ENCODE assay signal across 12 mouse cellular contexts in the genomic region with DNA sequence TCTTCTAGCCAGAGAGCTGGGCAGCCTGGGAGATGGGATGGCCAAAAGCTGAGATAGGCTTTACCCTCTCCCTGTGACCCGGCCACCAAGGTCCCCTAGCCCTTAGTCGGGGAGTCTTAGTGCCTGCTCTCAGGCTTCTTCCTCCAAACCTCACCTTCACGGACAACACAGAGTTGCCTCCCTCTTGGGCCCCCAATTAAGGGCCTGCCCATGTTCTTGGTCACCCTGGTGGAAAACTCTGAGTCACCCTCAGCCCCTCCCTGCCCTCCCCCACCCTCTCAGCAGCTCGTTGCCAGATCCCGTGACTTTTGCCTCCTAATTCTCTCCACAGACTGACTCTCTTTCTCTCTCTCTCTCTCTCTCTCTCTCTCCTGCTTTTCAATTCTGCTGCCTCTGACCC. TPM values are rescaled to one million over a fixed set of nuclear protein-coding genes. Genes with fewer than 3 reads are reported as not detected.
DNase-seq lines count a peak whose midpoint lies in the region; ATAC-seq and TF ChIP-seq lines count a peak whose summit lies in the region.
"Had no signal": no experiment of that assay in that cellular context is flagged by ENCODE, and none has a peak within 500 bp of the region (broad histone marks: within the 10 kb centered on the region; RNA-seq: fewer than 3 reads in every experiment).

No protein-coding gene starts in this region.

- no peaks in the 10 kb centered on the region for H3K27me3 ChIP-seq in heart, embryonic 15.5 days
- H3K27me3 ChIP-seq in lung, postnatal 0 days (replicated peaks; ENCODE audit: insufficient read depth, low read length), result no peaks in the 10 kb centered on the region
- no peaks in the 10 kb centered on the region; the same call in 1 of the 2 replicates for H3K27me3 ChIP-seq in embryonic facial prominence, embryonic 10.5 days (replicated peaks; ENCODE audit: low read depth, poor library complexity, severe bottlenecking)

- H3K27ac ChIP-seq in heart, embryonic 15.5 days, result peak overlapping the region; percentile 78
- peak overlapping the region; percentile 69; the same call in 1 of the 2 replicates for H3K27ac ChIP-seq in lung, postnatal 0 days (ENCODE audit: low read length)
- H3K27ac ChIP-seq in embryonic facial prominence, embryonic 10.5 days (replicated peaks), result peak overlapping the region; percentile 15; the same call in 1 of the 2 replicates

- ATAC-seq in heart, embryonic 15.5 days (replicated peaks; ENCODE audit: insufficient number of reproducible peaks, insufficient read depth, low FRiP score, low read depth), result no peak
- ATAC-seq in lung, postnatal 0 days, result peak; percentile 64
- ATAC-seq: inflammation-experienced regulatory T-cells, adult 6 months had no signal

- TF ChIP-seq CTCF in lung, postnatal 0 days (IDR thresholded peaks at IDR 0.05), result no peak

- WGBS in heart, embryonic 15.5 days, result 46% methylated on average over 5 of the region's 5 CpGs
- WGBS in lung, postnatal 0 days, result 35% methylated on average over 5 of the region's 5 CpGs
- WGBS in embryonic facial prominence, embryonic 10.5 days, result 49% methylated on average over 5 of the region's 5 CpGs

- H3K36me3 ChIP-seq in heart, embryonic 15.5 days, result no peaks in the 10 kb centered on the region
- no peaks in the 10 kb centered on the region for H3K36me3 ChIP-seq in lung, postnatal 0 days (ENCODE audit: insufficient read depth, low read length)
- H3K36me3 ChIP-seq in embryonic facial prominence, embryonic 10.5 days (replicated peaks), result 0 out of 2 replicates have a peak, but pooled peaks cover 2% of the 10 kb centered on the region

- no peak overlapping the region for H3K4me3 ChIP-seq in heart, embryonic 15.5 days
- H3K4me3 ChIP-seq in lung, postnatal 0 days (ENCODE audit: low read depth, low read length), result no peak overlapping the region
- H3K4me3 ChIP-seq in embryonic facial prominence, embryonic 10.5 days, result no peak overlapping the region

- H3K9me3 ChIP-seq in heart, embryonic 15.5 days (replicated peaks), result no peaks in the 10 kb centered on the region
- H3K9me3 ChIP-seq in lung, postnatal 0 days (ENCODE audit: low read length), result no peaks in the 10 kb centered on the region
- H3K9me3 ChIP-seq in embryonic facial prominence, embryonic 10.5 days, result no peaks in the 10 kb centered on the region

- DNase-seq in heart, postnatal 10 days, result no peak
- peak; percentile 71 for DNase-seq in lung, postnatal 0 days (ENCODE audit: low spot score)
- no peak for DNase-seq in lung, postnatal 25 days (ENCODE audit: low spot score)
- no peak for DNase-seq in embryonic facial prominence, embryonic 10.5 days (ENCODE audit: low spot score)
- DNase-seq in skeletal muscle tissue, adult 2 months (ENCODE audit: low read depth, low spot score), result peak; percentile 69
- no peak for DNase-seq in left cerebral cortex, adult 8-10 months (ENCODE audit: low spot score in 2 of 2)
- DNase-seq: adrenal gland, adult 8-10 months; cerebellum, adult 18-20 months; thymus, adult 18-20 months had no signal

- H3K9ac ChIP-seq in heart, embryonic 15.5 days, result no peak overlapping the region; the same call in 1 of the 2 replicates
- H3K9ac ChIP-seq in lung, postnatal 0 days (replicated peaks; ENCODE audit: low read depth), result no peak overlapping the region

- no peak overlapping the region for H3K4me2 ChIP-seq in heart, embryonic 15.5 days
- H3K4me2 ChIP-seq in lung, postnatal 0 days (replicated peaks; ENCODE audit: low read depth, low read length), result no peak overlapping the region

- no peak for TF ChIP-seq EP300 in lung, postnatal 0 days (IDR thresholded peaks at IDR 0.05)

- peaks cover 42% of the 10 kb centered on the region for H3K4me1 ChIP-seq in heart, embryonic 15.5 days (replicated peaks)
- H3K4me1 ChIP-seq in lung, postnatal 0 days (ENCODE audit: insufficient read depth, low read depth, low read length), result peaks cover 15% of the 10 kb centered on the region
- peaks cover 79% of the 10 kb centered on the region for H3K4me1 ChIP-seq in embryonic facial prominence, embryonic 10.5 days

- intact Hi-C loops in heart, postnatal 10 days (cut with DNase I), result no loop called here

RNA-seq across cellular contexts. Expression of a gene that starts 39.5 kb away (rescaled TPM):
- 121 and 140 TPM in 2 replicates for polyA plus RNA-seq in heart, embryonic 15.5 days (2015; fragmentation: Nextera tagmentation; extraction: Ambion mirVana)
- 100 to 1,000 TPM; 532 to 688 TPM for total RNA-seq in heart, postnatal 10 days (2021)
- polyA plus RNA-seq in lung, postnatal 0 days (2015; fragmentation: Nextera tagmentation; extraction: Ambion mirVana), result 184 and 185 TPM in 2 replicates
- 27.4 and 30.4 TPM in 2 replicates for polyA plus RNA-seq in embryonic facial prominence, embryonic 10.5 days (2016; fragmentation: Nextera tagmentation; extraction: Ambion mirVana)
- 10 to 100 TPM; 40.6 to 59.2 (median 49.2) TPM for total RNA-seq in left cerebral cortex, adult 8-10 months (2022)

RNA-seq across cellular contexts. Expression of a gene that starts 40.6 kb away (rescaled TPM):
- 0.43 and 0.49 TPM in 2 replicates for polyA plus RNA-seq in heart, embryonic 15.5 days (2015; fragmentation: Nextera tagmentation; extraction: Ambion mirVana)
- 1 to 10 TPM; 1.2 to 1.5 TPM for total RNA-seq in heart, postnatal 10 days (2021)
- polyA plus RNA-seq in lung, postnatal 0 days (2015; fragmentation: Nextera tagmentation; extraction: Ambion mirVana), result 0.42 and 0.43 TPM in 2 replicates
- polyA plus RNA-seq in embryonic facial prominence, embryonic 10.5 days (2016; fragmentation: Nextera tagmentation; extraction: Ambion mirVana), result 0.06 and 0.15 TPM in 2 replicates
- total RNA-seq in left cerebral cortex, adult 8-10 months (2022), result not detected
- total RNA-seq: ES-E14 had no signal
- polyA plus RNA-seq: inflammation-experienced regulatory T-cells, adult 6 months had no signal

Comparison
In these comparisons a context has a peak if more than half of its experiments do, and no peak if none do; other contexts are left out.
1. DNase-seq: peak in lung, postnatal 0 days (single experiment) and skeletal muscle tissue, adult 2 months (single experiment); none in heart, postnatal 10 days (0 of 2), lung, postnatal 25 days (single experiment), embryonic facial prominence, embryonic 10.5 days (single experiment) and left cerebral cortex, adult 8-10 months (0 of 2).
2. H3K27ac ChIP-seq: peak in every context shown above with its lines; median percentile 78 in heart, embryonic 15.5 days; 69 in lung, postnatal 0 days; 15 in embryonic facial prominence, embryonic 10.5 days.